Mouse (Mus musculus) cerebellum, adult 2 months (tissue): ENCODE results near the gene Cdc37l1.

Source experiments
- CTCF ChIP-seq: fragments of 200-500 bp; IDR thresholded peaks from 2 replicates; pipeline ENCODE4 v1.5.1; 2011; ENCODE audit warnings: low read depth, mild to moderate bottlenecking, control low read depth, low read length, moderate library complexity, borderline replicate concordance; ENCODE audit not compliant: insufficient read depth
- POLR2A ChIP-seq: fragments of 200-500 bp; IDR thresholded peaks from 2 replicates; pipeline ENCODE4 v1.6.1; 2011; ENCODE audit warnings: low read length, control low read depth, borderline replicate concordance; ENCODE audit not compliant: insufficient read depth

DNA sequence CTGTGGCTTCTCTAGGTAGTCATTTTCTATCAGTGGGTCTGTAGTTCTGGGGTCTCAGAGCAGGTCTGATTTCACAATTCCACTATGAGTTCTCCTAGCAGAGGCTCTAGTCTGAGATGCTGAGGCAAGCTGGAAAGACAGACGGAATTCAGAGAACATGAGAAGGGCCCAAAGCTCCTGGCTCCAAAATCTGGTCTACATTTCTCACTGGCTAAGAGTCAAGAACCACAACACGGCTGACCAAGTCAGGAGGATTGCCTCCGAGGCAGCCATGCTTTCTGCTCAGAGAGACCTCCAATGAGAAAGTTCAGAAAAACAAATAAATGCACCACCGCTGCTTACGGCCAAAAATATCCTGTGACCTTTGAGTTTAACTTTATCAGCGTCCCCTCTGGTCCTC lies 64.4 kb downstream of the Cdc37l1 start:
- TF ChIP-seq POLR2A (no peak), CTCF (no peak)
